Mouse (Mus musculus) Patski (cell line): ENCODE measurements around the gene Shb. TPM values are rescaled to one million over a fixed set of nuclear protein-coding genes. Genes with fewer than 3 reads are reported as not detected.

Source experiments
- ATAC-seq: fragments of 100-300 bp; one replicate; pipeline ENCODE4 v1.8.0; 2021
- CTCF ChIA-PET: fragments of 350-600 bp; sonication (Branson Sonifier 250); formaldehyde crosslinking; loops from one replicate; lab custom pipeline; 2022; ENCODE audit warnings: inconsistent platforms; lab: Charles Lee
- POLR2A ChIA-PET: fragments of 350-600 bp; sonication (Branson Sonifier 250); formaldehyde crosslinking; loops from one replicate; lab custom pipeline; 2022; ENCODE audit warnings: antibody characterized with exemption, inconsistent platforms; lab: Charles Lee
- DNase-seq: peaks from one replicate; pipeline ENCODE4 v3.0.0-alpha.2; 2011; ENCODE audit warnings: low read depth, low spot score
- H3K27me3 ChIP-seq: fragments of 371-371 bp; one replicate; pipeline ENCODE4 v1.5.1; 2021
- CTCF ChIP-seq: fragments of 100-300 bp; IDR thresholded peaks from one replicate; pipeline ENCODE4 v1.5.1; 2021
- in situ Hi-C: fragments of 300-500 bp; cut with MboI; formaldehyde crosslinking; loops from 3 replicates; pipeline ENCODE4 v1.11.1; 2018; ENCODE audit warnings: low pct_unique_long_range_greater_than_20kb, mixed read lengths
- polyA plus RNA-seq: library from polyadenylated mRNA; unstranded; gene quantifications from one replicate; pipeline ENCODE4 v1.2.3, GENCODE M21; 2021

Shb gene
- polyA plus RNA-seq, 1 experiment from 2014 or later = 71.9 TPM

- DNase-seq (no peak), ATAC-seq (no peak)
- no peaks in the 10 kb centered on the region for H3K27me3 ChIP-seq
- POLR2A ChIA-PET = interaction anchor here (0.7 to 1.4 kb wide), 3 partner anchors 41 to 68 kb away, joined by 3 to 5 read pairs (median 4); no protein-coding TSS in a partner anchor
- no peak for TF ChIP-seq CTCF
- in situ Hi-C loops = no loop called here
- CTCF ChIA-PET = interaction anchor here (1.0 to 1.8 kb wide), 2 partner anchors 30 to 31 kb away, joined by 3 to 4 read pairs; no protein-coding TSS in a partner anchor
Measured at GRCm38 (mm10) chr4:45521705-45522582, 10.3 kb downstream of the Shb start.

- no peak for TF ChIP-seq CTCF
Measured at GRCm38 (mm10) chr4:45520375-45520774, 11.9 kb downstream of the Shb start.

GRCm38 (mm10) chr4:45517399-45517798 is 14.9 kb downstream of the Shb start:
- no peak for ATAC-seq
- in situ Hi-C loops = loop anchor here (5.0 kb wide), 1 partner anchor 65 kb away; no protein-coding TSS in a partner anchor
- TF ChIP-seq CTCF = no peak

More at GRCm38 (mm10) chr4:45520375-45520774, 11.9 kb downstream of the Shb start:
- ChIA-PET POLR2A (interaction anchor here (1.3 kb wide), 1 partner anchor 67 kb away, joined by 3 read pairs; no protein-coding TSS in a partner anchor), CTCF (interaction anchor here (1.0 to 1.7 kb wide), 4 partner anchors 9 to 102 kb away, joined by 3 to 5 read pairs (median 4); no protein-coding TSS in a partner anchor)
- in situ Hi-C loops = no loop called here
- H3K27me3 ChIP-seq = no peaks in the 10 kb centered on the region
- ATAC-seq (no peak), DNase-seq (no peak)

GRCm38 (mm10) chr4:45515894-45516293 is 16.4 kb downstream of the Shb start:
- POLR2A ChIA-PET = no interaction called here
- no peaks in the 10 kb centered on the region for H3K27me3 ChIP-seq
- no peak for TF ChIP-seq CTCF
- ATAC-seq (no peak), DNase-seq (no peak)
- CTCF ChIA-PET = no interaction called here
- in situ Hi-C loops = loop anchor here (5.0 kb wide), 1 partner anchor 64 kb away; no protein-coding TSS in a partner anchor

More at GRCm38 (mm10) chr4:45517399-45517798, 14.9 kb downstream of the Shb start:
- no peak for DNase-seq
- H3K27me3 ChIP-seq = no peaks in the 10 kb centered on the region
- CTCF ChIA-PET = interaction anchor here (1.6 kb wide), 1 partner anchor 31 kb away, joined by 4 read pairs; no protein-coding TSS in a partner anchor
- POLR2A ChIA-PET = interaction anchor here (1.4 kb wide), 1 partner anchor 10 kb away, joined by 5 read pairs; no protein-coding TSS in a partner anchor

GRCm38 (mm10) chr4:45514406-45514805 is 17.9 kb downstream of the Shb start:
- DNase-seq (no peak), ATAC-seq (no peak)
- in situ Hi-C loops = no loop called here

GRCm38 (mm10) chr4:45513791-45514293 is 18.4 kb downstream of the Shb start:
- CTCF ChIA-PET = no interaction called here
- in situ Hi-C loops = no loop called here
- no peak for DNase-seq
- POLR2A ChIA-PET = interaction anchor here (0.9 kb wide), 1 partner anchor 25 kb away, joined by 3 read pairs; no protein-coding TSS in a partner anchor
- ATAC-seq = peak; percentile 89
- TF ChIP-seq CTCF = no peak
- H3K27me3 ChIP-seq = no peaks in the 10 kb centered on the region

More at GRCm38 (mm10) chr4:45514406-45514805, 17.9 kb downstream of the Shb start:
- ChIA-PET POLR2A (interaction anchor here (0.9 kb wide), 1 partner anchor 26 kb away, joined by 3 read pairs; no protein-coding TSS in a partner anchor), CTCF (no interaction called here)
- no peaks in the 10 kb centered on the region for H3K27me3 ChIP-seq
- TF ChIP-seq CTCF = no peak

- ATAC-seq = peak; percentile 1
- no peak for DNase-seq
- TF ChIP-seq CTCF = no peak
- H3K27me3 ChIP-seq = no peaks in the 10 kb centered on the region
- CTCF ChIA-PET = no interaction called here
- POLR2A ChIA-PET = interaction anchor here (0.6 to 1.6 kb wide), 2 partner anchors 17 to 95 kb away, joined by 5 read pairs; no protein-coding TSS in a partner anchor
- in situ Hi-C loops = no loop called here
Measured at GRCm38 (mm10) chr4:45513340-45513739, 18.9 kb downstream of the Shb start.

GRCm38 (mm10) chr4:45510163-45510562 is 22.1 kb downstream of the Shb start:
- no peak for DNase-seq

GRCm38 (mm10) chr4:45509416-45509815 is 22.9 kb downstream of the Shb start:
- ChIA-PET POLR2A (no interaction called here), CTCF (no interaction called here)
- in situ Hi-C loops = no loop called here
- DNase-seq (no peak), ATAC-seq (no peak)
- no peak for TF ChIP-seq CTCF
- no peaks in the 10 kb centered on the region for H3K27me3 ChIP-seq

More at GRCm38 (mm10) chr4:45510163-45510562, 22.1 kb downstream of the Shb start:
- in situ Hi-C loops = no loop called here
- POLR2A ChIA-PET = no interaction called here
- no peak for TF ChIP-seq CTCF
- CTCF ChIA-PET = no interaction called here
- no peaks in the 10 kb centered on the region for H3K27me3 ChIP-seq
- peak; percentile 16 for ATAC-seq

- DNase-seq (no peak), ATAC-seq (no peak)
- CTCF ChIA-PET = interaction anchor here (1.4 kb wide), 1 partner anchor 17 kb away, joined by 3 read pairs; no protein-coding TSS in a partner anchor
- no peak for TF ChIP-seq CTCF
- no peaks in the 10 kb centered on the region for H3K27me3 ChIP-seq
- POLR2A ChIA-PET = no interaction called here
- in situ Hi-C loops = no loop called here
Measured at GRCm38 (mm10) chr4:45508469-45508868, 23.8 kb downstream of the Shb start.
